ENCODE assay signal across 24 mouse cellular contexts in the genomic region with DNA sequence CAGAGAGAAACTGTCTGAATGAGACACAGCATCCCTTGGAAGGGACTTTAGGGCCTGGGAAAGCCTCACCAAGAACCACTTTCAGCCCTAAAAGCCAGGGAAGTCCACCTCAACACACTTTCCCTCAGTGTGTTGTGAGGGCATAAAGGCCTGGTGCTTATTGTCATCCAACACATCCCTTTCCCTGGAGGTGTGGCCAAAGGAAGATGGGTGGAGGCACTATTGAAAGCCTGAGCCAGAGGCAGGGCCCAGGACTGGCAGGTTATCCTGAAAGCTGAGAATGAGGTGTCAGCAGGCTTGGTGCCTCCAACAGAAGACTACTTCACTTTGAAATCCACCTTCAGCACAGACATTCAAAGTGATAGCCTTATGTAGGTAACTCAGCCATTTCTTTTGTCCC. TPM values are rescaled to one million over a fixed set of nuclear protein-coding genes. Genes with fewer than 3 reads are reported as not detected.
DNase-seq lines count a peak whose midpoint lies in the region; ATAC-seq and TF ChIP-seq lines count a peak whose summit lies in the region.
"Had no signal": no experiment of that assay in that cellular context is flagged by ENCODE, and none has a peak within 500 bp of the region (broad histone marks: within the 10 kb centered on the region; RNA-seq: fewer than 3 reads in every experiment).

No protein-coding gene starts in this region.

- H3K27ac ChIP-seq in kidney, adult 2 months (ENCODE audit: insufficient read depth, low read depth, low read length) = no peak overlapping the region
- H3K27ac ChIP-seq in midbrain, embryonic 10.5 days (replicated peaks) = no peak overlapping the region
- H3K27ac ChIP-seq in midbrain, embryonic 15.5 days = no peak overlapping the region
- H3K27ac ChIP-seq: forebrain, embryonic 13.5 days; heart, embryonic 13.5 days; hindbrain, embryonic 15.5 days; left cerebral cortex, adult 2 months; liver, embryonic 12.5 days; lung, embryonic 15.5 days; neural tube, embryonic 15.5 days had no signal

- H3K4me3 ChIP-seq in kidney, adult 2 months (ENCODE audit: insufficient read depth, low read depth, low read length) = no peak overlapping the region
- no peak overlapping the region for H3K4me3 ChIP-seq in midbrain, embryonic 10.5 days
- no peak overlapping the region for H3K4me3 ChIP-seq in midbrain, embryonic 15.5 days
- H3K4me3 ChIP-seq: forebrain, embryonic 13.5 days; heart, embryonic 13.5 days; hindbrain, embryonic 15.5 days; left cerebral cortex, adult 2 months; liver, embryonic 12.5 days; lung, embryonic 15.5 days; megakaryocyte, embryonic 14.5 days; neural tube, embryonic 15.5 days had no signal

- H3K27me3 ChIP-seq in kidney, adult 2 months (replicated peaks; ENCODE audit: control insufficient read depth, insufficient read depth, low read length) = no peaks in the 10 kb centered on the region
- H3K27me3 ChIP-seq in midbrain, embryonic 10.5 days (ENCODE audit: low read depth, poor library complexity, severe bottlenecking) = no peaks in the 10 kb centered on the region
- H3K27me3 ChIP-seq in midbrain, embryonic 15.5 days (replicated peaks) = no peaks in the 10 kb centered on the region
- H3K27me3 ChIP-seq: forebrain, embryonic 13.5 days; heart, embryonic 13.5 days; hindbrain, embryonic 15.5 days; liver, embryonic 12.5 days; lung, embryonic 15.5 days; megakaryocyte, embryonic 14.5 days; neural tube, embryonic 15.5 days had no signal

- TF ChIP-seq CTCF in kidney, adult 2 months (conservative IDR thresholded peaks at IDR 0.05; ENCODE audit: insufficient read depth, insufficient read length, low read depth, low read length) = no peak

- no peaks in the 10 kb centered on the region for H3K4me1 ChIP-seq in kidney, adult 2 months (ENCODE audit: control insufficient read depth, insufficient read depth, low read length)
- no peaks in the 10 kb centered on the region for H3K4me1 ChIP-seq in midbrain, embryonic 10.5 days
- no peaks in the 10 kb centered on the region for H3K4me1 ChIP-seq in midbrain, embryonic 15.5 days
- H3K4me1 ChIP-seq: forebrain, embryonic 13.5 days; hindbrain, embryonic 15.5 days; lung, embryonic 15.5 days; neural tube, embryonic 15.5 days had no signal

- no peak for TF ChIP-seq POLR2A in kidney, adult 2 months (IDR thresholded peaks at IDR 0.05; ENCODE audit: low read depth, low read length)

- H3K9me3 ChIP-seq in midbrain, embryonic 10.5 days (replicated peaks) = no peaks in the 10 kb centered on the region
- H3K9me3 ChIP-seq in midbrain, embryonic 15.5 days = no peaks in the 10 kb centered on the region
- H3K9me3 ChIP-seq: forebrain, embryonic 13.5 days; hindbrain, embryonic 15.5 days; liver, embryonic 12.5 days; lung, embryonic 15.5 days; neural tube, embryonic 15.5 days had no signal

- no peaks in the 10 kb centered on the region; the same call in none of the 2 replicates for H3K36me3 ChIP-seq in kidney, adult 2 months (ENCODE audit: control insufficient read depth, insufficient read depth, low read length)
- H3K36me3 ChIP-seq in midbrain, embryonic 10.5 days = peaks cover 64% of the 10 kb centered on the region
- peaks cover 28% of the 10 kb centered on the region for H3K36me3 ChIP-seq in midbrain, embryonic 15.5 days (replicated peaks)

- H3K4me2 ChIP-seq in midbrain, embryonic 15.5 days = no peak overlapping the region
- H3K4me2 ChIP-seq: forebrain, embryonic 13.5 days; heart, embryonic 13.5 days; hindbrain, embryonic 15.5 days; liver, embryonic 12.5 days; lung, embryonic 15.5 days; neural tube, embryonic 15.5 days had no signal

- no peak overlapping the region for H3K9ac ChIP-seq in midbrain, embryonic 15.5 days
- H3K9ac ChIP-seq: forebrain, embryonic 13.5 days; heart, embryonic 13.5 days; hindbrain, embryonic 15.5 days; liver, embryonic 12.5 days; lung, embryonic 15.5 days; neural tube, embryonic 15.5 days had no signal

- no peak for ATAC-seq in midbrain, embryonic 15.5 days (replicated peaks)
- ATAC-seq in inflammation-experienced regulatory T-cells, adult 6 months = no peak
- ATAC-seq: forebrain, embryonic 13.5 days; liver, embryonic 12.5 days; midbrain, embryonic 16.5 days had no signal

- peak; percentile 4 for DNase-seq in gastrocnemius, postnatal 25 days
- no peak for DNase-seq in gastrocnemius, postnatal 10 days
- peak; percentile 17 for DNase-seq in kidney, adult 2 months
- no peak for DNase-seq in kidney, postnatal 25 days
- peak; percentile 4 for DNase-seq in midbrain, embryonic 10.5 days (ENCODE audit: low spot score)
- DNase-seq: B cell, adult 2 months; cerebellum, adult 8-10 months; gastrocnemius, postnatal 14 days; kidney, adult 11 months; kidney, postnatal 10 days; left cerebral cortex, postnatal 4 days; right cerebral cortex, postnatal 25 days; thymus, postnatal 14 days had no signal

RNA-seq across cellular contexts. Expression of gene Usp35, which starts 27.3 kb away (rescaled TPM):
- total RNA-seq in gastrocnemius, postnatal 25 days (2021) = 1 to 10 TPM in 1 of 2 experiments, under 1 TPM in 1; 1.00 to 1.2 TPM
- 1 to 10 TPM; 1.3 to 2.0 TPM for total RNA-seq in gastrocnemius, postnatal 10 days (2021)
- polyA plus RNA-seq in kidney, adult 2 months (2012; rRNA removed) = 1.8 and 2.7 TPM in 2 replicates
- polyA plus RNA-seq in midbrain, embryonic 10.5 days (2016; fragmentation: Nextera tagmentation; extraction: Ambion mirVana) = 1.5 and 1.7 TPM in 2 replicates
- polyA plus RNA-seq in midbrain, embryonic 15.5 days (2015; fragmentation: Nextera tagmentation; extraction: Ambion mirVana) = 4.8 and 5.3 TPM in 2 replicates
- polyA plus RNA-seq in inflammation-experienced regulatory T-cells, adult 6 months (2017; shearing (Covaris generic)) = 1 to 10 TPM in 2 of 3 experiments, under 1 TPM in 1; 0.87 to 2.3 (median 2.3) TPM

RNA-seq across cellular contexts. Expression of gene Kctd21, which starts 27.7 kb away (rescaled TPM):
- 1 to 10 TPM; 2.9 to 3.8 TPM for total RNA-seq in gastrocnemius, postnatal 25 days (2021)
- total RNA-seq in gastrocnemius, postnatal 10 days (2021) = 1 to 10 TPM; 1.3 to 2.3 TPM
- polyA plus RNA-seq in kidney, adult 2 months (2012; rRNA removed) = 6.3 and 6.8 TPM in 2 replicates
- polyA plus RNA-seq in midbrain, embryonic 10.5 days (2016; fragmentation: Nextera tagmentation; extraction: Ambion mirVana) = 4.4 and 5.3 TPM in 2 replicates
- 8.1 and 8.3 TPM in 2 replicates for polyA plus RNA-seq in midbrain, embryonic 15.5 days (2015; fragmentation: Nextera tagmentation; extraction: Ambion mirVana)
- polyA plus RNA-seq in inflammation-experienced regulatory T-cells, adult 6 months (2017; shearing (Covaris generic)) = 1 to 10 TPM in 2 of 3 experiments, under 1 TPM in 1; 0.97 to 1.6 (median 1.5) TPM

Comparison
In these comparisons a context has a peak if more than half of its experiments do, and no peak if none do; other contexts are left out.
1. DNase-seq: peak in gastrocnemius, postnatal 25 days (single experiment), kidney, adult 2 months (single experiment) and midbrain, embryonic 10.5 days (single experiment); none in gastrocnemius, postnatal 10 days (single experiment) and kidney, postnatal 25 days (0 of 2).